Mouse (Mus musculus) bone marrow, adult 2 months (tissue): ENCODE results near the gene Glb1l. TPM values are rescaled to one million over a fixed set of nuclear protein-coding genes. Genes with fewer than 3 reads are reported as not detected.

ENCODE experiments used
- H3K27ac ChIP-seq: fragments of 200-500 bp; 2 replicates; pipeline ENCODE4 v1.5.1; 2012; ENCODE audit warnings: low read depth, mild to moderate bottlenecking, control low read depth, inconsistent platforms, low read length; ENCODE audit not compliant: control insufficient read depth, poor library complexity, insufficient read depth
- H3K4me1 ChIP-seq: fragments of 200-500 bp; 2 replicates; pipeline ENCODE4 v1.6.1; 2011; ENCODE audit warnings: low read length; ENCODE audit not compliant: control insufficient read depth, insufficient read depth
- H3K4me3 ChIP-seq: fragments of 200-500 bp; replicated peaks from 2 replicates; pipeline ENCODE3; 2011; ENCODE audit warnings: mild to moderate bottlenecking, low read depth, low read length, control low read depth; ENCODE audit not compliant: control insufficient read depth
- CTCF ChIP-seq: fragments of 200-500 bp; IDR thresholded peaks from 2 replicates; pipeline ENCODE4 v1.5.1; 2011; ENCODE audit warnings: low read length, control low read depth; ENCODE audit not compliant: control insufficient read depth, insufficient read depth
- POLR2A ChIP-seq: fragments of 200-500 bp; IDR thresholded peaks from 2 replicates; pipeline ENCODE4 v1.6.1; 2011; ENCODE audit warnings: low read depth, mild to moderate bottlenecking, control low read depth, low read length, borderline replicate concordance; ENCODE audit not compliant: control insufficient read depth
- WGBS: fragments of 180-500 bp; shearing (Covaris S2); methylation state at CpG from one replicate; pipeline ENCODE4 v1.1.7; 2018; 5-methylcytosine and 5-hydroxymethylcytosine counted together
- polyA plus RNA-seq: library from polyadenylated mRNA; stranded (reverse); fragments of >200 nt; gene quantifications from 2 replicates; pipeline ENCODE4 v1.2.4, GENCODE M21; 2011; ENCODE audit warnings: low replicate concordance; ENCODE audit not compliant: missing spikeins, insufficient read depth, insufficient read length

Glb1l gene
- polyA plus RNA-seq, 1 experiment = 43.6 TPM

GRCm38 (mm10) chr1:75214886-75215285 is 4.3 kb upstream of the Glb1l start:
- Histone ChIP-seq H3K4me3 (peak overlapping the region; percentile 38), H3K4me1 (peaks cover 19% of the 10 kb centered on the region), H3K27ac (peak overlapping the region; percentile 61)
- WGBS = 21% methylated on average over 5 of the region's 5 CpGs
- no peak for TF ChIP-seq CTCF
- TF ChIP-seq POLR2A = no peak

GRCm38 (mm10) chr1:75214442-75214841 is 3.8 kb upstream of the Glb1l start:
- Histone ChIP-seq H3K27ac (peak overlapping the region; percentile 61), H3K4me3 (peak overlapping the region; percentile 38), H3K4me1 (peaks cover 19% of the 10 kb centered on the region)
- 46% methylated on average over 2 of the region's 2 CpGs for WGBS
- no peak for TF ChIP-seq POLR2A
- no peak for TF ChIP-seq CTCF

GRCm38 (mm10) chr1:75213096-75213495 is 2.5 kb upstream of the Glb1l start:
- no peak for TF ChIP-seq CTCF
- no peak for TF ChIP-seq POLR2A
- WGBS = 3% methylated on average over 7 of the region's 7 CpGs
- Histone ChIP-seq H3K4me3 (peak overlapping the region; percentile 59), H3K4me1 (peaks cover 19% of the 10 kb centered on the region), H3K27ac (peak overlapping the region; percentile 52)

- 44% methylated on average over 4 of the region's 4 CpGs for WGBS
- Histone ChIP-seq H3K4me3 (peak overlapping the region; percentile 1), H3K27ac (peak overlapping the region; percentile 52), H3K4me1 (peaks cover 19% of the 10 kb centered on the region)
- TF ChIP-seq CTCF = no peak
- no peak for TF ChIP-seq POLR2A
Measured at GRCm38 (mm10) chr1:75212542-75212941, 1.9 kb upstream of the Glb1l start.

- TF ChIP-seq POLR2A = no peak
- TF ChIP-seq CTCF = no peak
- Histone ChIP-seq H3K27ac (peak overlapping the region; percentile 73), H3K4me3 (peak overlapping the region; percentile 84), H3K4me1 (peaks cover 15% of the 10 kb centered on the region)
- 7% methylated on average over 17 of the region's 17 CpGs for WGBS
Measured at GRCm38 (mm10) chr1:75211141-75211708, 612 bp upstream of the Glb1l start.

GRCm38 (mm10) chr1:75208967-75209678 is 1.5 kb downstream of the Glb1l start:
- H3K27ac ChIP-seq = peak overlapping the region; percentile 45
- peak overlapping the region; percentile 72 for H3K4me3 ChIP-seq
- H3K4me1 ChIP-seq = peaks cover 7% of the 10 kb centered on the region
- TF ChIP-seq CTCF (no peak), POLR2A (no peak; the same call in 1 of the 2 replicates)
- 17% methylated on average over 34 of the region's 34 CpGs for WGBS

GRCm38 (mm10) chr1:75201236-75201635 is 9.4 kb downstream of the Glb1l start:
- 78% methylated on average over 1 of the region's 1 CpGs for WGBS
- TF ChIP-seq CTCF (no peak), POLR2A (no peak)
- H3K27ac ChIP-seq = no peak overlapping the region
- H3K4me3 ChIP-seq = no peak overlapping the region
- no peaks in the 10 kb centered on the region for H3K4me1 ChIP-seq

GRCm38 (mm10) chr1:75192452-75192851 is 18.2 kb downstream of the Glb1l start:
- peaks cover 1% of the 10 kb centered on the region; the same call in 1 of the 2 replicates for H3K4me1 ChIP-seq
- H3K27ac ChIP-seq = peak overlapping the region; percentile 92
- under 1% methylated on average over 19 of the region's 19 CpGs for WGBS
- peak overlapping the region; percentile 76 for H3K4me3 ChIP-seq
- 0 out of 2 replicates have a peak, but pooled peaks have one; percentile 42 for TF ChIP-seq POLR2A
- TF ChIP-seq CTCF = no peak
